Mouse (Mus musculus) liver, embryonic 14.5 days (tissue): ENCODE measurements around the gene Kmt2b. TPM values are rescaled to one million over a fixed set of nuclear protein-coding genes. Genes with fewer than 3 reads are reported as not detected.
A peak's percentile ranks its signal among the peaks of the same experiment; 100 is the strongest.

Experiments used
- ATAC-seq: fragments of 200-750 bp; cut with Nextera tagmentation; 2 replicates; pipeline ENCODE4 v1.8.0; 2017; ENCODE audit warnings: moderate number of reproducible peaks, mild to moderate bottlenecking, moderate library complexity; ENCODE audit not compliant: insufficient read depth
- DNase-seq, 3 experiments: peaks; one replicate each; pipeline ENCODE4 v3.0.0-alpha.2; 2012 to 2013; ENCODE audit warnings: low read depth in 3 of 3, low spot score in 3 of 3
- H3K27ac ChIP-seq: fragments of 300-500 bp; sonication (generic); 2 replicates; pipeline ENCODE4 v1.5.1; 2014; ENCODE audit warnings: moderate library complexity, mild to moderate bottlenecking, control low read depth, inconsistent platforms
- H3K27me3 ChIP-seq: fragments of 300-500 bp; sonication (generic); 2 replicates; pipeline ENCODE4 v1.6.1; 2014; ENCODE audit warnings: mild to moderate bottlenecking, low read length, moderate library complexity; ENCODE audit not compliant: control insufficient read depth, insufficient read depth
- H3K36me3 ChIP-seq: fragments of 300-500 bp; sonication (generic); replicated peaks from 2 replicates; pipeline ENCODE4 v1.6.1; 2014; ENCODE audit warnings: low read depth; ENCODE audit not compliant: control insufficient read depth, insufficient read depth
- H3K4me1 ChIP-seq, 2 experiments: fragments of 200-500 bp in 1 of 2; fragments of 300-500 bp in 1 of 2; sonication (generic) in 1 of 2; replicated peaks; 2 replicates each; pipeline ENCODE4 v1.6.1; 2012 to 2014; ENCODE audit warnings: antibody characterized with exemption in 1 of 2, inconsistent platforms in 1 of 2, low read length in 1 of 2; ENCODE audit not compliant: control insufficient read depth in 2 of 2, insufficient read depth in 2 of 2
- H3K4me2 ChIP-seq: fragments of 300-500 bp; sonication (generic); 2 replicates; pipeline ENCODE4 v1.6.1; 2014; ENCODE audit warnings: low read depth, mild to moderate bottlenecking, control low read depth, moderate library complexity
- H3K4me3 ChIP-seq, 2 experiments: fragments of 200-500 bp in 1 of 2; fragments of 300-500 bp in 1 of 2; sonication (generic) in 1 of 2; 2 replicates each; pipeline ENCODE4 v1.5.1; 2012 to 2014; ENCODE audit warnings: low read depth in 2 of 2, low read length in 2 of 2, mild to moderate bottlenecking in 2 of 2, control low read depth in 1 of 2, inconsistent platforms in 1 of 2, moderate library complexity in 1 of 2; ENCODE audit not compliant: insufficient read depth in 1 of 2
- H3K9ac ChIP-seq: fragments of 300-500 bp; sonication (generic); replicated peaks from 2 replicates; pipeline ENCODE4 v1.6.1; 2014; ENCODE audit warnings: mild to moderate bottlenecking, control low read depth, moderate library complexity
- H3K9me3 ChIP-seq: fragments of 300-500 bp; sonication (generic); 2 replicates; pipeline ENCODE4 v1.6.1; 2016; ENCODE audit warnings: low read length, mixed read lengths; ENCODE audit not compliant: control insufficient read depth
- CTCF ChIP-seq: IDR thresholded peaks from 2 replicates; pipeline ENCODE4 v1.5.1; 2016; ENCODE audit warnings: antibody characterized with exemption, low read depth, control low read depth
- EP300 ChIP-seq: IDR thresholded peaks from 2 replicates; pipeline ENCODE4 v1.6.1; 2016; ENCODE audit warnings: antibody characterized with exemption, low read depth
- WGBS: fragments of 180-500 bp; shearing (Covaris S2); extraction: QIAGEN DNeasy Blood & Tissue Kit; methylation state at CpG from one replicate; pipeline ENCODE4 v1.1.7; 2014; ENCODE audit not compliant: insufficient replicate concordance; 5-methylcytosine and 5-hydroxymethylcytosine counted together
- polyA plus RNA-seq, 2 experiments: library from polyadenylated mRNA; depleted of rRNA in 1 of 2; stranded (reverse) in 1 of 2; unstranded in 1 of 2; fragments of >200 nt; fragmentation: Nextera tagmentation in 1 of 2; extraction: Ambion mirVana in 1 of 2; gene quantifications; 2 replicates each; pipeline versions ENCODE4 v1.2.1 to v1.2.3; 2012 to 2014

Kmt2b gene
- polyA plus RNA-seq, 2 experiments, result 3.4 to 10.4 TPM

DNA sequence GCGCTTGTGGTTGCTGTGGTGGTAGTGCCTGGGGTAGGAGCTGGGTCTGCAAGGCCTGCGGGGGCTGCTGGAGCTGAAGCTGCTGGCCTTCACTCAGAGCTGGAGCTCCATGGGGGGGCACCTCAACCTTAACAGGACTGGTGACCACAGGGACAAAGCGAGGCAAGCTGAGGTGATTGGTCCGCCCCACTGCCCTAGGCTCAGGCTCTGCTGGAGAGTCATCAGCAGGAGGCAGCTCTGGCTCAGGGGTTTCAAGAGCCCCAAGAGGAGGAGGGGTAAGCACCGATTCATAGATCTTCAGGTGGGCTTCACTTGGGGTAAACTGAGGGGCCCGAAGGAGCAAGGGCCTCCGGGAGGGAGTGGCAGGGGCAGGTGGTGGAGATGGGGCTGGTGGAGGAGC is 3.4 kb downstream of the Kmt2b start:
- Histone ChIP-seq H3K36me3 (peaks cover 47% of the 10 kb centered on the region), H3K27me3 (no peaks in the 10 kb centered on the region), H3K4me2 (no peak overlapping the region), H3K9ac (no peak overlapping the region), H3K27ac (no peak overlapping the region), H3K4me1 (peaks cover 4 to 9% of the 10 kb centered on the region in 2 experiments), H3K9me3 (no peaks in the 10 kb centered on the region), H3K4me3 (no peak overlapping the region)
- WGBS, result 82% methylated on average over 7 of the region's 7 CpGs
- no peak for DNase-seq
- no peak for ATAC-seq
- no peak for TF ChIP-seq EP300

DNA sequence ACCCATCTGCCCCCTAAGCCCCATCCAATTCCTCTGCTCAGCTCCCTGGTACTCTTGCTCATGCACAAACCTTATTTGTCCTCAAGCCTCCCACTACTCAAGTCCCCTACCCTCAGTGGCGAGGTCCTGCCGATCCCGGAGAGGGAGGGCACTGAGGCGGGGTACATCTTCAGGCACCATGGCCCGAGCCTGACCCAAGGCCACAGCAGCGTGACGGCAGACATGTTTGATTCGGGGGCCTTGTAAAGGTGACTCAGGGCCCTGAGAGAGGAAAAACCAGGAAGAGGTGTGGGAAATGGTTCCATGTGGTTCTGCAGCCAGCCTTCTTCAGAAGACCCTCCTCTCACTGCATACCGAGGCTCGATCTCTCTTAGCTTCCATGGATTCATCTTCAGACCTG is 4.2 kb downstream of the Kmt2b start:
- peaks cover 0 to 6% of the 10 kb centered on the region in 2 experiments for H3K4me1 ChIP-seq
- H3K27ac ChIP-seq, result no peak overlapping the region
- no peaks in the 10 kb centered on the region for H3K9me3 ChIP-seq
- no peak for DNase-seq
- H3K36me3 ChIP-seq, result peaks cover 52% of the 10 kb centered on the region
- no peak for ATAC-seq
- TF ChIP-seq CTCF, result no peak
- no peak for TF ChIP-seq EP300
- H3K9ac ChIP-seq, result no peak overlapping the region
- no peaks in the 10 kb centered on the region for H3K27me3 ChIP-seq
- 86% methylated on average over 10 of the region's 10 CpGs for WGBS
- H3K4me3 ChIP-seq, result no peak overlapping the region
- no peak overlapping the region for H3K4me2 ChIP-seq

DNA sequence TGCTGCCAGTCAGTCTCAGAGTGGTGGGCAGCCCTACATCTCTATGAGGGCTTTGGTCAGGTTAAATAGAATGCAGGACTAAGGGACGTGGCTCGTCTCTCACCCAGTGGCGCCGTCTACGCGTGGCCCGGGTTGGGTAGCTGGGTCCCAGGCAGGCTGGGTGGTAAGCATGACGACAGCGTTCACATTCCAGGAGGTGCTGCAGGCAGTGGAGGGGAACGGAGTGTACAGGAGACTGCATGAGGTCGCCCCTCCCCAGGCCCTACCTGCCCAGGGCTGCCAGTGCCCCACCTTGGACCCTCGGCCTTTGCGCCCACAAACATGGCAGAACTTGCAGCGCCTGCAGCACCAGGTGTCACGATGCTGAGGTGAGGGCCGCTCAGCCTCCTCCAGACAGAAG is 7.0 kb downstream of the Kmt2b start:
- Histone ChIP-seq H3K36me3 (peaks cover 77% of the 10 kb centered on the region), H3K9me3 (no peaks in the 10 kb centered on the region), H3K27ac (no peak overlapping the region), H3K4me3 (no peak overlapping the region), H3K4me1 (no peaks in the 10 kb centered on the region), H3K27me3 (no peaks in the 10 kb centered on the region), H3K4me2 (no peak overlapping the region), H3K9ac (no peak overlapping the region)
- DNase-seq (no peak), ATAC-seq (no peak)
- WGBS, result 91% methylated on average over 16 of the region's 16 CpGs
- TF ChIP-seq CTCF, result no peak
- no peak for TF ChIP-seq EP300

DNA sequence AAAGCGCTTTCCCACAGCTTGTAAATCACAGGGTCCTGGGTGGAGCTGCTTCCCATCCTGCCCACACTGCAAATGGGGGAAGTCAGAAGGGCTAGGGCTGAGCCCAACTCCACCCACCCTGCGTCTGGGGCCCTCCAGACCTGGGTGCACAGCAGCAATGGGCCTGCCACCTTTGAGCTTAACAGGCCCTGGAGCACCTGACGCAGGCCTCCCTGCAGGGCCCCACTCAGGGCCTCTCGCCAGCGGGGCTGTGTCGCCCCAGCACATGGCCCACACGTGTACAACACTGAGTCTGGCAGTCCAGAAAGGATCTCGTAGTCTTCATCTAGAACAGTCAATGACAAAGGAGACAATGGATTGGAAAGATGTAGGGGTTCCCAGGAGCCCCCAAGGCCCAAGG is 8.6 kb downstream of the Kmt2b start:
- Histone ChIP-seq H3K9me3 (no peaks in the 10 kb centered on the region), H3K4me2 (no peak overlapping the region), H3K27ac (no peak overlapping the region), H3K4me1 (no peaks in the 10 kb centered on the region), H3K9ac (no peak overlapping the region), H3K36me3 (peaks cover 83% of the 10 kb centered on the region), H3K27me3 (no peaks in the 10 kb centered on the region), H3K4me3 (no peak overlapping the region)
- DNase-seq, result no peak
- WGBS, result 84% methylated on average over 8 of the region's 8 CpGs
- no peak for ATAC-seq
- TF ChIP-seq CTCF (no peak), EP300 (no peak)

DNA sequence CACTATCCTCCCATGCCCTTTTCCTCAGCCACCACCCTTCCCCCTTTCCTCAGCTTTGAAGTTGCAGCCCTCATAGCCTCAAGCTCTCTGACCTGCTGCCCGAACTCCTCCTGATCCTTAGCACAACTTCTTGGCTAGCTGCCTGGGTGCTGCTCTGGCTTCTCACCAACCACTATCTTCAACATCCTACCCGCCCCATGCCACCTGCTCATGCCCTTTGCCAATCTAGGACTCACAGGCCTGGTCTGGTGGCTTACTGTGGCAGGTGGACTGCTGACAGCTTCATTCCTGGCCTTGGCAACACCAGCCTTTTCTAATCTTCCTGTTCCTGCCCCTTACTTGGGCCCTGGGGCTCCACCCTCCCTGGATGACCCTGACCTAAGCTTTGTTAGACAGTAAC is 15.6 kb downstream of the Kmt2b start:
- ATAC-seq (no peak), DNase-seq (no peak)
- Histone ChIP-seq H3K36me3 (peaks cover 85% of the 10 kb centered on the region), H3K4me1 (peaks cover 0 to 4% of the 10 kb centered on the region in 2 experiments; a peak in 2 of 4 replicates), H3K4me2 (no peak overlapping the region), H3K9ac (no peak overlapping the region), H3K27ac (no peak overlapping the region), H3K9me3 (no peaks in the 10 kb centered on the region), H3K27me3 (no peaks in the 10 kb centered on the region), H3K4me3 (no peak overlapping the region)
- TF ChIP-seq CTCF, result no peak
- TF ChIP-seq EP300, result no peak
- 65% methylated on average over 2 of the region's 2 CpGs for WGBS

DNA sequence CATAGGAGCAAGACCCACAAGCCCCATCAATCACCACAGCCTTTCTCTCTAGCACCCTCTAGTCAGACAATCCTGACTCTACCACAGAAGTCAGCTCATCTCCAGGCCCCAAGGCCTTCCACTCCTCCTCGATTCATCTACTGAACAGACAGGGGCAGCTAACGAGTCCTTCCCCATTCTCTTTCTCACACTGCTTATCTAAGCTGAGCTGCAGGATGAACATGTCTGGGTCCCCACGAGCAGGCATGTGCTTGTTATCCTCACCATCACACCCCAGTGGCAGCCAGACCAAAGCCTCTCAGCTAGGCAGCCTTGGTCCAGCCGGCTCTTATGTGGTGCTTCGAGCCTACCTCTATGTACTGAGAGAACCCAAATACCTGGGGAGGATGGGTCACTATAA is 16.1 kb downstream of the Kmt2b start:
- no peak overlapping the region for H3K4me2 ChIP-seq
- no peak overlapping the region for H3K9ac ChIP-seq

More for the DNA sequence above, 16.1 kb downstream of the Kmt2b start:
- TF ChIP-seq EP300 (no peak), CTCF (0 out of 2 replicates have a peak, but pooled peaks have one; percentile 6)
- no peak overlapping the region for H3K27ac ChIP-seq
- 41% methylated on average over 5 of the region's 5 CpGs for WGBS
- peaks cover 79% of the 10 kb centered on the region for H3K36me3 ChIP-seq
- DNase-seq (no peak), ATAC-seq (no peak)
- H3K9me3 ChIP-seq, result no peaks in the 10 kb centered on the region
- H3K27me3 ChIP-seq, result no peaks in the 10 kb centered on the region
- no peak overlapping the region for H3K4me3 ChIP-seq
- H3K4me1 ChIP-seq, result peaks cover 0 to 4% of the 10 kb centered on the region in 2 experiments; a peak in 2 of 4 replicates
